Mouse (Mus musculus) neural tube, embryonic 15.5 days (tissue): ENCODE data around the gene Jsrp1. TPM values are rescaled to one million over a fixed set of nuclear protein-coding genes. Genes with fewer than 3 reads are reported as not detected.

Source experiments
- ATAC-seq: fragments of 200-750 bp; cut with Nextera tagmentation; 2 replicates; pipeline ENCODE4 v1.8.0; 2017; ENCODE audit warnings: mild to moderate bottlenecking, moderate TSS enrichment, moderate library complexity; ENCODE audit not compliant: low FRiP score
- H3K27ac ChIP-seq: fragments of 300-500 bp; sonication (generic); replicated peaks from 2 replicates; pipeline ENCODE4 v1.5.1; 2015; ENCODE audit warnings: mild to moderate bottlenecking, inconsistent platforms
- H3K27me3 ChIP-seq: fragments of 300-500 bp; sonication (generic); replicated peaks from 2 replicates; pipeline ENCODE4 v1.6.1; 2015; ENCODE audit warnings: inconsistent platforms
- H3K36me3 ChIP-seq: fragments of 300-500 bp; sonication (generic); 2 replicates; pipeline ENCODE4 v1.6.1; 2015; ENCODE audit warnings: inconsistent platforms
- H3K4me1 ChIP-seq: fragments of 300-500 bp; sonication (generic); 2 replicates; pipeline ENCODE4 v1.6.1; 2015; ENCODE audit warnings: inconsistent platforms
- H3K4me2 ChIP-seq: fragments of 300-500 bp; sonication (generic); 2 replicates; pipeline ENCODE4 v1.6.1; 2015; ENCODE audit warnings: inconsistent platforms, mild to moderate bottlenecking, moderate library complexity
- H3K4me3 ChIP-seq: fragments of 300-500 bp; sonication (generic); replicated peaks from 2 replicates; pipeline ENCODE4 v1.5.1; 2015; ENCODE audit warnings: mild to moderate bottlenecking, inconsistent platforms
- H3K9ac ChIP-seq: fragments of 300-500 bp; sonication (generic); replicated peaks from 2 replicates; pipeline ENCODE4 v1.6.1; 2015; ENCODE audit warnings: mild to moderate bottlenecking, inconsistent platforms
- H3K9me3 ChIP-seq: fragments of 300-500 bp; sonication (generic); replicated peaks from 2 replicates; pipeline ENCODE4 v1.6.1; 2016; ENCODE audit warnings: inconsistent platforms
- WGBS: fragments of 180-500 bp; shearing (Covaris S2); methylation state at CpG from one replicate; pipeline ENCODE4 v1.1.7; 2015; ENCODE audit warnings: mixed read lengths; 5-methylcytosine and 5-hydroxymethylcytosine counted together
- polyA plus RNA-seq: library from polyadenylated mRNA; unstranded; fragments of >200 nt; fragmentation: Nextera tagmentation; extraction: Ambion mirVana; gene quantifications from 2 replicates; pipeline ENCODE4 v1.2.1, GENCODE M21; 2015

Gene Jsrp1
- polyA plus RNA-seq, 1 experiment from 2014 or later, result 2.5 TPM

- H3K27ac ChIP-seq, result no peak overlapping the region
- no peak for ATAC-seq
- H3K27me3 ChIP-seq, result no peaks in the 10 kb centered on the region
- no peaks in the 10 kb centered on the region for H3K9me3 ChIP-seq
- no peaks in the 10 kb centered on the region for H3K4me1 ChIP-seq
- peaks cover 96% of the 10 kb centered on the region for H3K36me3 ChIP-seq
- WGBS, result 78% methylated on average over 12 of the region's 12 CpGs
- no peak overlapping the region for H3K4me3 ChIP-seq
- H3K4me2 ChIP-seq, result no peak overlapping the region
- no peak overlapping the region for H3K9ac ChIP-seq
Measured at GRCm38 (mm10) chr10:80784871-80785270, 28.4 kb downstream of the Jsrp1 start.

- Histone ChIP-seq H3K27ac (no peak overlapping the region), H3K9me3 (no peaks in the 10 kb centered on the region)
- WGBS, result 98% methylated on average over 2 of the region's 2 CpGs
Measured at GRCm38 (mm10) chr10:80784302-80784701, 29.0 kb downstream of the Jsrp1 start.

GRCm38 (mm10) chr10:80779565-80779964, 33.7 kb downstream of the Jsrp1 start:
- Histone ChIP-seq H3K4me1 (no peaks in the 10 kb centered on the region), H3K4me2 (no peak overlapping the region), H3K27ac (no peak overlapping the region), H3K36me3 (peaks cover 97% of the 10 kb centered on the region), H3K9me3 (no peaks in the 10 kb centered on the region), H3K27me3 (no peaks in the 10 kb centered on the region), H3K4me3 (no peak overlapping the region), H3K9ac (no peak overlapping the region)
- ATAC-seq, result no peak

More at GRCm38 (mm10) chr10:80784302-80784701, 29.0 kb downstream of the Jsrp1 start:
- Histone ChIP-seq H3K9ac (no peak overlapping the region), H3K4me1 (no peaks in the 10 kb centered on the region), H3K4me3 (no peak overlapping the region), H3K4me2 (no peak overlapping the region), H3K27me3 (no peaks in the 10 kb centered on the region), H3K36me3 (peaks cover 97% of the 10 kb centered on the region)
- ATAC-seq, result no peak

GRCm38 (mm10) chr10:80777123-80777522, 36.2 kb downstream of the Jsrp1 start:
- no peak for ATAC-seq
- no peak overlapping the region for H3K4me3 ChIP-seq
- H3K9ac ChIP-seq, result no peak overlapping the region
- 0 out of 2 replicates have a peak, but pooled peaks cover 6% of the 10 kb centered on the region for H3K4me1 ChIP-seq
- peaks cover 97% of the 10 kb centered on the region for H3K36me3 ChIP-seq
- no peak overlapping the region for H3K4me2 ChIP-seq
- 97% methylated on average over 5 of the region's 5 CpGs for WGBS
- H3K9me3 ChIP-seq, result no peaks in the 10 kb centered on the region
- no peak overlapping the region for H3K27ac ChIP-seq
- no peaks in the 10 kb centered on the region for H3K27me3 ChIP-seq

- no peak overlapping the region for H3K4me3 ChIP-seq
Measured at GRCm38 (mm10) chr10:80776358-80776869, 36.9 kb downstream of the Jsrp1 start.

GRCm38 (mm10) chr10:80775731-80776130, 37.6 kb downstream of the Jsrp1 start:
- no peak overlapping the region for H3K27ac ChIP-seq
- no peak overlapping the region for H3K9ac ChIP-seq
- no peaks in the 10 kb centered on the region for H3K9me3 ChIP-seq
- no peaks in the 10 kb centered on the region for H3K27me3 ChIP-seq
- no peak overlapping the region for H3K4me3 ChIP-seq
- WGBS, result 96% methylated on average over 4 of the region's 4 CpGs
- H3K36me3 ChIP-seq, result peaks cover 97% of the 10 kb centered on the region
- H3K4me1 ChIP-seq, result 0 out of 2 replicates have a peak, but pooled peaks cover 6% of the 10 kb centered on the region
- no peak for ATAC-seq
- H3K4me2 ChIP-seq, result no peak overlapping the region

More at GRCm38 (mm10) chr10:80776358-80776869, 36.9 kb downstream of the Jsrp1 start:
- Histone ChIP-seq H3K36me3 (peaks cover 97% of the 10 kb centered on the region), H3K4me1 (0 out of 2 replicates have a peak, but pooled peaks cover 6% of the 10 kb centered on the region), H3K27me3 (no peaks in the 10 kb centered on the region), H3K9ac (no peak overlapping the region), H3K4me2 (no peak overlapping the region), H3K27ac (no peak overlapping the region), H3K9me3 (no peaks in the 10 kb centered on the region)
- 92% methylated on average over 6 of the region's 6 CpGs for WGBS
- ATAC-seq, result no peak

- H3K27ac ChIP-seq, result no peak overlapping the region
- H3K4me1 ChIP-seq, result 0 out of 2 replicates have a peak, but pooled peaks cover 6% of the 10 kb centered on the region
- H3K27me3 ChIP-seq, result no peaks in the 10 kb centered on the region
- 0 out of 2 replicates have a peak, but pooled peaks have one; percentile 8 for ATAC-seq
- no peak overlapping the region for H3K9ac ChIP-seq
- H3K36me3 ChIP-seq, result peaks cover 97% of the 10 kb centered on the region
- no peaks in the 10 kb centered on the region for H3K9me3 ChIP-seq
- H3K4me3 ChIP-seq, result no peak overlapping the region
- WGBS, result 88% methylated on average over 4 of the region's 4 CpGs
- no peak overlapping the region for H3K4me2 ChIP-seq
Measured at GRCm38 (mm10) chr10:80774981-80775380, 38.3 kb downstream of the Jsrp1 start.

- Histone ChIP-seq H3K27ac (peak overlapping the region; percentile 37; the same call in 1 of the 2 replicates), H3K4me3 (no peak overlapping the region), H3K27me3 (no peaks in the 10 kb centered on the region), H3K9ac (0 out of 2 replicates have a peak overlapping the region, but pooled peaks have one; percentile 3), H3K36me3 (peaks cover 98% of the 10 kb centered on the region), H3K4me2 (no peak overlapping the region), H3K4me1 (0 out of 2 replicates have a peak, but pooled peaks cover 6% of the 10 kb centered on the region), H3K9me3 (no peaks in the 10 kb centered on the region)
- ATAC-seq, result peak; percentile 61; the same call in 1 of the 2 replicates
- WGBS, result 64% methylated on average over 2 of the region's 2 CpGs
Measured at GRCm38 (mm10) chr10:80774549-80774948, 38.7 kb downstream of the Jsrp1 start.

- Histone ChIP-seq H3K9me3 (no peaks in the 10 kb centered on the region), H3K4me1 (0 out of 2 replicates have a peak, but pooled peaks cover 6% of the 10 kb centered on the region), H3K9ac (0 out of 2 replicates have a peak overlapping the region, but pooled peaks have one; percentile 3), H3K36me3 (peaks cover 94% of the 10 kb centered on the region), H3K27ac (no peak overlapping the region), H3K4me2 (no peak overlapping the region), H3K27me3 (no peaks in the 10 kb centered on the region), H3K4me3 (no peak overlapping the region)
- no peak for ATAC-seq
- 90% methylated on average over 5 of the region's 5 CpGs for WGBS
Measured at GRCm38 (mm10) chr10:80773816-80774215, 39.5 kb downstream of the Jsrp1 start.

GRCm38 (mm10) chr10:80768365-80768764, 44.9 kb downstream of the Jsrp1 start:
- Histone ChIP-seq H3K27ac (no peak overlapping the region), H3K9ac (no peak overlapping the region), H3K4me1 (no peaks in the 10 kb centered on the region), H3K36me3 (peaks cover 74% of the 10 kb centered on the region), H3K27me3 (no peaks in the 10 kb centered on the region), H3K4me3 (no peak overlapping the region), H3K9me3 (no peaks in the 10 kb centered on the region), H3K4me2 (no peak overlapping the region)
- no peak for ATAC-seq
- WGBS, result 89% methylated on average over 6 of the region's 6 CpGs

- Histone ChIP-seq H3K4me2 (no peak overlapping the region), H3K9me3 (no peaks in the 10 kb centered on the region), H3K4me3 (no peak overlapping the region), H3K9ac (no peak overlapping the region), H3K27ac (no peak overlapping the region), H3K27me3 (no peaks in the 10 kb centered on the region), H3K36me3 (peaks cover 53% of the 10 kb centered on the region), H3K4me1 (peaks cover 14% of the 10 kb centered on the region)
- ATAC-seq, result no peak
- WGBS, result 87% methylated on average over 10 of the region's 10 CpGs
Measured at GRCm38 (mm10) chr10:80766161-80766815, 47.0 kb downstream of the Jsrp1 start.

GRCm38 (mm10) chr10:80765746-80766145, 47.6 kb downstream of the Jsrp1 start:
- Histone ChIP-seq H3K4me1 (peaks cover 19% of the 10 kb centered on the region), H3K4me2 (no peak overlapping the region), H3K27me3 (no peaks in the 10 kb centered on the region), H3K9me3 (no peaks in the 10 kb centered on the region), H3K36me3 (peaks cover 48% of the 10 kb centered on the region), H3K27ac (no peak overlapping the region), H3K4me3 (no peak overlapping the region), H3K9ac (no peak overlapping the region)
- ATAC-seq, result no peak
- 89% methylated on average over 2 of the region's 2 CpGs for WGBS
